Mouse (Mus musculus) kidney, embryonic 16.5 days (tissue): Measurements from ENCODE around the gene Arfip1. TPM values are rescaled to one million over a fixed set of nuclear protein-coding genes. Genes with fewer than 3 reads are reported as not detected.

ENCODE experiments used
- ATAC-seq: fragments of 200-750 bp; cut with Nextera tagmentation; 2 replicates; pipeline ENCODE4 v1.8.0; 2017; ENCODE audit warnings: moderate TSS enrichment; ENCODE audit not compliant: low FRiP score, low TSS enrichment
- H3K27ac ChIP-seq: fragments of 300-500 bp; sonication (generic); 2 replicates; pipeline ENCODE4 v1.5.1; 2014; ENCODE audit warnings: low read length
- H3K27me3 ChIP-seq: fragments of 300-500 bp; sonication (generic); 2 replicates; pipeline ENCODE4 v1.6.1; 2014; ENCODE audit warnings: low read length, control low read depth, mixed read lengths; ENCODE audit not compliant: insufficient read depth
- H3K36me3 ChIP-seq: fragments of 300-500 bp; sonication (generic); 2 replicates; pipeline ENCODE4 v1.6.1; 2014; ENCODE audit warnings: low read length, control low read depth, mixed read lengths; ENCODE audit not compliant: insufficient read depth
- H3K4me1 ChIP-seq: fragments of 300-500 bp; sonication (generic); 2 replicates; pipeline ENCODE4 v1.6.1; 2014; ENCODE audit warnings: low read length, control low read depth, mixed read lengths; ENCODE audit not compliant: insufficient read depth
- H3K4me2 ChIP-seq: fragments of 300-500 bp; sonication (generic); replicated peaks from 2 replicates; pipeline ENCODE4 v1.6.1; 2014; ENCODE audit warnings: low read depth, low read length
- H3K4me3 ChIP-seq: fragments of 300-500 bp; sonication (generic); 2 replicates; pipeline ENCODE4 v1.5.1; 2014; ENCODE audit warnings: mild to moderate bottlenecking, low read length
- H3K9ac ChIP-seq: fragments of 300-500 bp; sonication (generic); replicated peaks from 2 replicates; pipeline ENCODE4 v1.6.1; 2014; ENCODE audit warnings: low read length
- H3K9me3 ChIP-seq: fragments of 300-500 bp; sonication (generic); 2 replicates; pipeline ENCODE4 v1.6.1; 2016; ENCODE audit warnings: low read length, control low read depth
- WGBS: fragments of 180-500 bp; shearing (Covaris S2); extraction: QIAGEN DNeasy Blood & Tissue Kit; methylation state at CpG from one replicate; pipeline ENCODE4 v1.1.7; 2014; 5-methylcytosine and 5-hydroxymethylcytosine counted together
- polyA plus RNA-seq: library from polyadenylated mRNA; unstranded; fragments of >200 nt; fragmentation: Nextera tagmentation; extraction: Ambion mirVana; gene quantifications from 2 replicates; pipeline ENCODE4 v1.2.1, GENCODE M21; 2015

Gene Arfip1
- 51.5 and 52.6 TPM in 2 replicates for polyA plus RNA-seq

- H3K4me2 ChIP-seq, result peak within 1 kb of the TSS; percentile 79
- no peaks in the 10 kb centered on the region for H3K9me3 ChIP-seq
- peak within 1 kb of the TSS; percentile 97 for H3K27ac ChIP-seq
- peaks cover 15% of the 10 kb centered on the region for H3K4me1 ChIP-seq
- WGBS, result under 1% methylated on average over 68 of the region's 70 CpGs
- ATAC-seq, result peak; percentile 100
- H3K36me3 ChIP-seq, result no peaks in the 10 kb centered on the region
- peak within 1 kb of the TSS; percentile 87 for H3K4me3 ChIP-seq
- peak within 1 kb of the TSS; percentile 86 for H3K9ac ChIP-seq
- H3K27me3 ChIP-seq, result no peaks in the 10 kb centered on the region
These were observed at the start of gene Arfip1 for GRCm38 (mm10) chr3:84582023-84582912. TSS of gene Arfip1 (minus strand) at chr3:84582625.

- H3K36me3 ChIP-seq, result no peaks in the 10 kb centered on the region
- H3K9ac ChIP-seq, result no peak overlapping the region
- H3K4me2 ChIP-seq, result no peak overlapping the region
- H3K9me3 ChIP-seq, result no peaks in the 10 kb centered on the region
- ATAC-seq, result no peak
- WGBS, result 94% methylated on average over 9 of the region's 9 CpGs
- H3K27ac ChIP-seq, result no peak overlapping the region
- H3K4me1 ChIP-seq, result no peaks in the 10 kb centered on the region
- no peaks in the 10 kb centered on the region for H3K27me3 ChIP-seq
- H3K4me3 ChIP-seq, result no peak overlapping the region
These were observed 49.2 kb upstream of the Arfip1 start for GRCm38 (mm10) chr3:84631586-84631985.

- Histone ChIP-seq H3K27ac (no peak overlapping the region), H3K9me3 (no peaks in the 10 kb centered on the region), H3K4me1 (peaks cover 6% of the 10 kb centered on the region; the same call in 1 of the 2 replicates), H3K4me2 (no peak overlapping the region), H3K36me3 (no peaks in the 10 kb centered on the region), H3K9ac (no peak overlapping the region), H3K27me3 (no peaks in the 10 kb centered on the region), H3K4me3 (no peak overlapping the region)
- 33% methylated on average over 3 of the region's 3 CpGs for WGBS
- ATAC-seq, result no peak
These were observed 39.6 kb upstream of the Arfip1 start for GRCm38 (mm10) chr3:84622026-84622425.

GRCm38 (mm10) chr3:84619725-84620124 is 37.3 kb upstream of the Arfip1 start:
- no peak overlapping the region for H3K9ac ChIP-seq
- WGBS, result 89% methylated on average over 6 of the region's 6 CpGs
- H3K4me3 ChIP-seq, result no peak overlapping the region
- H3K36me3 ChIP-seq, result no peaks in the 10 kb centered on the region
- no peak overlapping the region for H3K4me2 ChIP-seq
- no peaks in the 10 kb centered on the region for H3K27me3 ChIP-seq
- H3K27ac ChIP-seq, result no peak overlapping the region
- no peak for ATAC-seq
- no peaks in the 10 kb centered on the region for H3K9me3 ChIP-seq
- no peaks in the 10 kb centered on the region for H3K4me1 ChIP-seq

GRCm38 (mm10) chr3:84619056-84619455 is 36.6 kb upstream of the Arfip1 start:
- H3K27me3 ChIP-seq, result no peaks in the 10 kb centered on the region
- 92% methylated on average over 7 of the region's 7 CpGs for WGBS
- no peak for ATAC-seq

GRCm38 (mm10) chr3:84618627-84619026 is 36.2 kb upstream of the Arfip1 start:
- H3K36me3 ChIP-seq, result no peaks in the 10 kb centered on the region
- no peaks in the 10 kb centered on the region for H3K27me3 ChIP-seq
- no peak for ATAC-seq
- no peak overlapping the region for H3K27ac ChIP-seq
- no peak overlapping the region for H3K9ac ChIP-seq
- H3K9me3 ChIP-seq, result no peaks in the 10 kb centered on the region
- no peak overlapping the region for H3K4me2 ChIP-seq
- 94% methylated on average over 2 of the region's 2 CpGs for WGBS
- H3K4me1 ChIP-seq, result no peaks in the 10 kb centered on the region
- H3K4me3 ChIP-seq, result no peak overlapping the region

More at GRCm38 (mm10) chr3:84619056-84619455, 36.6 kb upstream of the Arfip1 start:
- H3K4me1 ChIP-seq, result no peaks in the 10 kb centered on the region
- no peaks in the 10 kb centered on the region for H3K36me3 ChIP-seq
- H3K9me3 ChIP-seq, result no peaks in the 10 kb centered on the region
- no peak overlapping the region for H3K27ac ChIP-seq
- no peak overlapping the region for H3K4me2 ChIP-seq
- no peak overlapping the region for H3K4me3 ChIP-seq
- no peak overlapping the region for H3K9ac ChIP-seq

GRCm38 (mm10) chr3:84615856-84616225 is 33.4 kb upstream of the Arfip1 start:
- WGBS, result 40% methylated on average over 7 of the region's 7 CpGs
- H3K4me1 ChIP-seq, result no peaks in the 10 kb centered on the region
- no peak overlapping the region for H3K4me2 ChIP-seq
- H3K27ac ChIP-seq, result no peak overlapping the region
- H3K27me3 ChIP-seq, result no peaks in the 10 kb centered on the region
- no peaks in the 10 kb centered on the region for H3K36me3 ChIP-seq
- no peak overlapping the region for H3K9ac ChIP-seq
- no peak overlapping the region for H3K4me3 ChIP-seq
- H3K9me3 ChIP-seq, result 0 out of 2 replicates have a peak, but pooled peaks cover 4% of the 10 kb centered on the region
- no peak for ATAC-seq

- 24% methylated on average over 5 of the region's 5 CpGs for WGBS
- H3K4me1 ChIP-seq, result no peaks in the 10 kb centered on the region
- peak; percentile 23; the same call in 1 of the 2 replicates for ATAC-seq
These were observed 32.8 kb upstream of the Arfip1 start for GRCm38 (mm10) chr3:84615050-84615855.

GRCm38 (mm10) chr3:84610183-84610710 is 27.8 kb upstream of the Arfip1 start:
- H3K9ac ChIP-seq, result no peak overlapping the region
- no peak overlapping the region for H3K27ac ChIP-seq
- H3K9me3 ChIP-seq, result peaks cover 7% of the 10 kb centered on the region; the same call in 1 of the 2 replicates
- no peak overlapping the region for H3K4me3 ChIP-seq
- no peak overlapping the region for H3K4me2 ChIP-seq
- no peaks in the 10 kb centered on the region; the same call in 1 of the 2 replicates for H3K27me3 ChIP-seq
- H3K4me1 ChIP-seq, result peaks cover 3% of the 10 kb centered on the region; the same call in 1 of the 2 replicates
- 52% methylated on average over 9 of the region's 9 CpGs for WGBS
- peak; percentile 93 for ATAC-seq
- H3K36me3 ChIP-seq, result no peaks in the 10 kb centered on the region

More at GRCm38 (mm10) chr3:84615050-84615855, 32.8 kb upstream of the Arfip1 start:
- Histone ChIP-seq H3K4me2 (no peak overlapping the region), H3K9ac (no peak overlapping the region), H3K36me3 (no peaks in the 10 kb centered on the region), H3K4me3 (no peak overlapping the region), H3K9me3 (0 out of 2 replicates have a peak, but pooled peaks cover 4% of the 10 kb centered on the region), H3K27ac (no peak overlapping the region), H3K27me3 (no peaks in the 10 kb centered on the region)
